Mouse (Mus musculus) E14TG2a.4 (cell line): ENCODE data around the gene Lbp.

Experiments
- CTCF ChIP-seq: conservative IDR thresholded peaks from 2 replicates; pipeline ENCODE4 v1.5.1; 2014; ENCODE audit warnings: low read length
- NANOG ChIP-seq: IDR thresholded peaks from 2 replicates; pipeline ENCODE4 v1.6.1; 2014; ENCODE audit warnings: borderline replicate concordance, low read length, mixed read lengths
- POU5F1 ChIP-seq: IDR thresholded peaks from 2 replicates; pipeline ENCODE4 v1.6.1; 2014; ENCODE audit warnings: low read length, borderline replicate concordance

GRCm38 (mm10) chr2:158354348-158355114 lies 48.2 kb downstream of the Lbp start:
- peak; percentile 15 for TF ChIP-seq CTCF
- TF ChIP-seq NANOG = no peak
- no peak for TF ChIP-seq POU5F1
